Mouse (Mus musculus) G1E (cell line): ENCODE results near the gene Trim63. TPM values are rescaled to one million over a fixed set of nuclear protein-coding genes. Genes with fewer than 3 reads are reported as not detected.

ENCODE experiments used
- ATAC-seq: 2 replicates; pipeline ENCODE4 v1.8.0; 2016; ENCODE audit warnings: mild to moderate bottlenecking; ENCODE audit not compliant: insufficient number of reproducible peaks, poor library complexity, low FRiP score, severe bottlenecking; ENCODE audit errors: extremely low read depth
- DNase-seq: peaks from one replicate; pipeline ENCODE4 v3.0.0; 2012; ENCODE audit warnings: low spot score
- H3K27me3 ChIP-seq: 2 replicates; pipeline ENCODE4 v1.6.1; 2012; ENCODE audit warnings: mild to moderate bottlenecking, low read length, inconsistent platforms; ENCODE audit not compliant: insufficient read depth
- H3K36me3 ChIP-seq: replicated peaks from 2 replicates; pipeline ENCODE3; 2012; ENCODE audit warnings: mild to moderate bottlenecking, inconsistent platforms
- H3K4me1 ChIP-seq: 2 replicates; pipeline ENCODE4 v1.6.1; 2012; ENCODE audit warnings: low read depth, low read length, inconsistent platforms, mixed read lengths; ENCODE audit not compliant: insufficient read depth
- H3K4me3 ChIP-seq: 2 replicates; pipeline ENCODE4 v1.5.1; 2012; ENCODE audit warnings: low read depth, mild to moderate bottlenecking, inconsistent platforms, low read length, moderate library complexity, mixed read lengths
- H3K9me3 ChIP-seq: replicated peaks from 2 replicates; pipeline ENCODE4 v1.6.1; 2012; ENCODE audit warnings: inconsistent platforms
- CTCF ChIP-seq: IDR thresholded peaks from 2 replicates; pipeline ENCODE4 v1.5.1; 2012; ENCODE audit warnings: low read depth, low read length, inconsistent platforms, mixed read lengths
- GATA1 ChIP-seq: IDR thresholded peaks from 2 replicates; pipeline ENCODE4 v1.6.1; 2012; ENCODE audit warnings: borderline replicate concordance, low read length, inconsistent platforms, mixed read lengths
- GATA2 ChIP-seq: IDR thresholded peaks from 2 replicates; pipeline ENCODE4 v1.6.1; 2012; ENCODE audit warnings: low read depth, low read length, inconsistent platforms, borderline replicate concordance
- POLR2AphosphoS5 ChIP-seq: IDR thresholded peaks from 2 replicates; pipeline ENCODE4 v1.6.1; 2012; ENCODE audit warnings: low read depth, low read length, inconsistent platforms; ENCODE audit not compliant: insufficient replicate concordance
- TAL1 ChIP-seq: conservative IDR thresholded peaks from 2 replicates; pipeline ENCODE4 v1.6.1; 2012; ENCODE audit warnings: low read depth, low read length, inconsistent platforms, mixed read lengths
- polyA plus RNA-seq: library from polyadenylated mRNA; stranded (reverse); fragments of >175 nt; gene quantifications from 2 replicates; pipeline ENCODE4 v1.2.3, GENCODE M21; 2012
- total RNA-seq, 2 experiments: library from RNA; stranded (forward) in 1 of 2; stranded (reverse) in 1 of 2; fragments of 200-1000 nt in 1 of 2; fragments of >200 nt in 1 of 2; fragmentation: Nextera tagmentation in 1 of 2; gene quantifications; 2 replicates each; pipeline ENCODE4 v1.2.3; 2014 to 2017

Gene Trim63
- total and polyA plus RNA-seq, 3 experiments: not detected

- H3K27me3 ChIP-seq: peaks cover 58% of the 10 kb centered on the region
- peaks cover 12% of the 10 kb centered on the region for H3K4me1 ChIP-seq
- no peak overlapping the region for H3K4me3 ChIP-seq
- no peaks in the 10 kb centered on the region for H3K36me3 ChIP-seq
- ATAC-seq: no peak
- DNase-seq: no peak
- TF ChIP-seq CTCF: no peak
- TF ChIP-seq GATA1: no peak
- TF ChIP-seq POLR2AphosphoS5: no peak
- TF ChIP-seq GATA2: no peak
- no peak for TF ChIP-seq TAL1
- H3K9me3 ChIP-seq: no peaks in the 10 kb centered on the region; the same call in 1 of the 2 replicates
Measured at GRCm38 (mm10) chr4:134314081-134314655, 752 bp upstream of the Trim63 start.

- Histone ChIP-seq H3K9me3 (no peaks in the 10 kb centered on the region; the same call in 1 of the 2 replicates), H3K36me3 (no peaks in the 10 kb centered on the region), H3K4me1 (peaks cover 12% of the 10 kb centered on the region), H3K27me3 (peaks cover 56% of the 10 kb centered on the region), H3K4me3 (no peak overlapping the region)
- no peak for ATAC-seq
- DNase-seq: no peak
- TF ChIP-seq TAL1 (no peak), GATA2 (no peak), POLR2AphosphoS5 (no peak), CTCF (no peak), GATA1 (no peak)
Measured at GRCm38 (mm10) chr4:134315470-134315869, 550 bp downstream of the Trim63 start.

GRCm38 (mm10) chr4:134316390-134316789 lies 1.5 kb downstream of the Trim63 start:
- H3K27me3 ChIP-seq: peaks cover 53% of the 10 kb centered on the region
- no peaks in the 10 kb centered on the region for H3K36me3 ChIP-seq
- TF ChIP-seq GATA2 (no peak), POLR2AphosphoS5 (no peak), GATA1 (no peak), CTCF (no peak), TAL1 (no peak)
- H3K9me3 ChIP-seq: no peaks in the 10 kb centered on the region; the same call in 1 of the 2 replicates
- ATAC-seq: no peak
- peaks cover 12% of the 10 kb centered on the region for H3K4me1 ChIP-seq
- DNase-seq: no peak
- H3K4me3 ChIP-seq: no peak overlapping the region

- Histone ChIP-seq H3K4me1 (peaks cover 12% of the 10 kb centered on the region), H3K4me3 (no peak overlapping the region), H3K36me3 (no peaks in the 10 kb centered on the region), H3K27me3 (peaks cover 47% of the 10 kb centered on the region), H3K9me3 (no peaks in the 10 kb centered on the region)
- no peak for ATAC-seq
- no peak for DNase-seq
- no peak for TF ChIP-seq POLR2AphosphoS5
- no peak for TF ChIP-seq GATA1
- TF ChIP-seq CTCF: no peak
- no peak for TF ChIP-seq TAL1
- no peak for TF ChIP-seq GATA2
Measured at GRCm38 (mm10) chr4:134319074-134319473, 4.2 kb downstream of the Trim63 start.

GRCm38 (mm10) chr4:134319674-134320073 lies 4.8 kb downstream of the Trim63 start:
- H3K36me3 ChIP-seq: no peaks in the 10 kb centered on the region
- no peak for TF ChIP-seq POLR2AphosphoS5
- no peak for TF ChIP-seq GATA2
- TF ChIP-seq TAL1: no peak
- TF ChIP-seq GATA1: no peak
- TF ChIP-seq CTCF: no peak
- DNase-seq: no peak
- H3K27me3 ChIP-seq: peaks cover 44% of the 10 kb centered on the region
- ATAC-seq: no peak
- no peaks in the 10 kb centered on the region for H3K9me3 ChIP-seq
- peaks cover 12% of the 10 kb centered on the region for H3K4me1 ChIP-seq
- H3K4me3 ChIP-seq: no peak overlapping the region

GRCm38 (mm10) chr4:134321524-134321923 lies 6.6 kb downstream of the Trim63 start:
- peaks cover 27% of the 10 kb centered on the region for H3K27me3 ChIP-seq
- H3K4me1 ChIP-seq: peaks cover 8% of the 10 kb centered on the region
- no peak for DNase-seq
- no peak for ATAC-seq
- H3K9me3 ChIP-seq: no peaks in the 10 kb centered on the region
- TF ChIP-seq GATA1 (no peak), TAL1 (no peak), CTCF (no peak), GATA2 (no peak), POLR2AphosphoS5 (no peak)
- no peak overlapping the region for H3K4me3 ChIP-seq
- no peaks in the 10 kb centered on the region for H3K36me3 ChIP-seq
